Mouse (Mus musculus): ENCODE results near the gene Gtdc1.

Gtdc1 gene

GRCm38 (mm10) chr2:44924618-44925017 lies 2.8 kb downstream of the Gtdc1 start:
- no peak for DNase-seq (ENCODE audit: low read depth, low spot score)

- DNase-seq (ENCODE audit: low read depth, low spot score): no peak
Measured at GRCm38 (mm10) chr2:44923056-44923883, 4.2 kb downstream of the Gtdc1 start.

- DNase-seq (ENCODE audit: low read depth, low spot score): no peak
Measured at GRCm38 (mm10) chr2:44922500-44922899, 5.0 kb downstream of the Gtdc1 start.

DNA sequence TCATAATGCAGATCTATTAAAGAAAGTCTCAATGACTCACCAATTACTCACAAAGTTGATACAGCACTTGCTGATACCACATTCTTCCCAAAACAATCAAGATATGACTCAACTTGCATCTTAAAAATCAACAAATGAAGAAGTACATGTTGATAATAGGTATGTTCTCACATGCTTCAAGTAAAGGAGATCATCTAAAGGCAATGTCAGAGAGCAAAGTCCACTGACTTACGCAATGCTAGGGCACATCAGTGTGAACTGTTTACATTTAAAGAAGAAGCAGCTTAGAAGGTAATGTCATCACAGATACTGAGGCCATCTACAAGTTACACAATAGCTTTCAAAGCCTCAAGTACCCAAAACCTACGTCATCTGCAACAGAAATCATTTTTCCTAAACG lies 7.0 kb downstream of the Gtdc1 start:
- DNase-seq (ENCODE audit: low read depth, low spot score): no peak

- DNase-seq (ENCODE audit: low read depth, low spot score): no peak
Measured at GRCm38 (mm10) chr2:44919326-44919725, 8.1 kb downstream of the Gtdc1 start.

DNA sequence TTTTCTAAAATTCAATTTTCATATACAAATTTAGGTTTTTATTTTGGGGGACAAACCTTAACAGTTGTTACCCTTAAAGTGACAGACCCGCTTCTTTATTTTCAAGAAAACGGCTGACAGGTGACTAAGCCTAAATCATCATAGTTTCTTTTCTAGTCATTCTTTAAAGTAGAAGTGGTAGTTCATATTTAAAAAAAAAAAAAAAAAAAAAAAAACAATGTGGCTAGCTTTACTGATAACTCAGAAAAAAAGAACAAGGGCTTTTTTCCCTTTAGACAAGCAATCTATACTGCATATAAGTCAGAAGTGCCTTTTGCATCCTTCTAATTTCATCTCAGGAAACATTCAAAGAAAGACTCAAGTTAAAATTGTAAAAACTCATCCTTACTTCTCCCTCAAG lies 8.7 kb downstream of the Gtdc1 start:
- no peak for DNase-seq (ENCODE audit: low read depth, low spot score)

- no peak for DNase-seq (ENCODE audit: low read depth, low spot score)
Measured at GRCm38 (mm10) chr2:44916286-44916685, 11.2 kb downstream of the Gtdc1 start.

- no peak for DNase-seq (ENCODE audit: low read depth, low spot score)
Measured at GRCm38 (mm10) chr2:44897801-44898200, 29.7 kb downstream of the Gtdc1 start.

GRCm38 (mm10) chr2:44873718-44874117 lies 53.7 kb downstream of the Gtdc1 start:
- no peak for DNase-seq (ENCODE audit: low read depth, low spot score)

- no peak for DNase-seq (ENCODE audit: low read depth, low spot score)
Measured at GRCm38 (mm10) chr2:44864726-44865125, 62.7 kb downstream of the Gtdc1 start.

DNA sequence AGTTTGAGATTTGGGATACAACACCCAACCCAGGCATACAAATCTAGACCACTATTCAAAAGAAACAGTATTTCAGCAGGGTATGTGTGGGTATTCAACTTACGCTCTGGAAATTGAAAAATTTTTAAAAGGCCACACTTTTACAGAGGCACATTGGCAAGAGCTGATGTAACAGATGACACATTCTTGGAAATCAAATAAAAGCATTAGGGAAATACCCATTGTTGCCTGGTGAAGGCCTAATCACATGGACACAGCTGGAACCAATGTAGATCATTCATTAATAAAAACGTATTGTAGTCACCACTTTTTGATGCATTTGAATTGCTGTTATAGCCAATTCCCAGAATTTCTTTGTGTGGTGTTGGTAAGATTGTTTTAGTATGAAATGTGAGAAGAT lies 73.0 kb downstream of the Gtdc1 start:
- no peak for DNase-seq (ENCODE audit: low read depth, low spot score)

- no peak for DNase-seq (ENCODE audit: low read depth, low spot score)
Measured at GRCm38 (mm10) chr2:44849666-44850065, 77.8 kb downstream of the Gtdc1 start.

- no peak for DNase-seq (ENCODE audit: low read depth, low spot score)
Measured at GRCm38 (mm10) chr2:44848156-44848555, 79.3 kb downstream of the Gtdc1 start.

DNA sequence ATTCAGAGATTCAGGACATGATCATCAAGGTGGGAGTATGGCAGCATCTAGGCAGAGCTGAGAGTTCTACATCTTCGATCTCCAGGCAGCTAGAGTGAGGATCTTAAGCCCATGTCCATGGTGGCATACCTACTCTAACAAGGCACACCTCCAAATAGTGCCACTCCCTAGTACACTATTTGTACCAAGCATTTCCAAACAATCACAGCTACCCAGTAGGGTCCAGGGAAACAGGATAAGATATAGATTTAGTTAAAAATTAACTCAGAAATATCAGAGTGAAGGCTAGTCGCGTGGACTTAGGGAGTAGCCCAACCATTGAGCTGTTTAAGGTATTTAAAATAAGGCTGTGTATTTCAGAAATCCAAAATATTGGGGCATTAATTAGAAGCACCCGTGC lies 82.0 kb downstream of the Gtdc1 start:
- no peak for DNase-seq (ENCODE audit: low read depth, low spot score)

GRCm38 (mm10) chr2:44829753-44830152 lies 97.7 kb downstream of the Gtdc1 start:
- no peak for DNase-seq (ENCODE audit: low read depth, low spot score)

DNA sequence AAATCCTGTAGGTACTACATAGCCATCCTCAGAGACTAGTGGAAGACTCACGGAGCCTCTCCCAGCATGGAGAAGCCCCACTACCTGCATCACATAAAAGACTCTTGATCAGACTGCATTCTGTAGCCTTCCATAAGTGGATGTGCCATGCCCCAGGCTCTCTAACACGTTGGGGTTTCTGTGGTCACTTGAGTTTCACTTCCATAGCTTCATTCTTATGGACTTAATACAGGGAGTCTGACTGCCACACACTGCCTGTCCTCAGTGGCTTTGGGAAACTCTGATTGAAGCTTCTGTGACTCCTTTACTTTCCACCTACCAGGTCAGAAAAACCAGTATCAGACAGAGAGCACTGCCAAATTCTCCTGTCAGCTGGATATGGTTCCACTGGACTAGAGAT lies 98.1 kb downstream of the Gtdc1 start:
- no peak for DNase-seq (ENCODE audit: low read depth, low spot score)

GRCm38 (mm10) chr2:44826609-44827008 lies 100.8 kb downstream of the Gtdc1 start:
- no peak for DNase-seq (ENCODE audit: low read depth, low spot score)

GRCm38 (mm10) chr2:44817787-44818186 lies 109.7 kb downstream of the Gtdc1 start:
- no peak for DNase-seq (ENCODE audit: low read depth, low spot score)

- no peak for DNase-seq (ENCODE audit: low read depth, low spot score)
Measured at GRCm38 (mm10) chr2:44813729-44814128, 113.7 kb downstream of the Gtdc1 start.

DNA sequence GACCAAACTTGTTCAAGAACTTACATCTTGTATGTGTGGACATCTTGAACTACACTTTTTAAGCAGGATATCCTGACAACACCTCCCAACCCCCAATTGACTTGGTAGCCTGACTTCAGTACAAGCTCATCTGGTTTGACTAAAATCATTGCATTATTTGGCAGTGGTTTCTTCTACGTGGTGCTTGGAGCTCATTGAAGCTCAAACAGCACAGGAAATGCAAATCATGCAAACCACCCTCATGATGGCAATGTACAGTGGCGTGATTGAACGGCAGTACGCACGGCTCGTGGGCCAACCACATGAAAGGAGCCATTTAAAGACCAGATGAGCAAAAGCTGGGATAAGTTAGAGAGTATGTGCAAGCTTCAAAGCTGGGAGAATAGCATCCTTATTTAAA lies 123.0 kb downstream of the Gtdc1 start:
- DNase-seq (ENCODE audit: low read depth, low spot score): no peak

DNA sequence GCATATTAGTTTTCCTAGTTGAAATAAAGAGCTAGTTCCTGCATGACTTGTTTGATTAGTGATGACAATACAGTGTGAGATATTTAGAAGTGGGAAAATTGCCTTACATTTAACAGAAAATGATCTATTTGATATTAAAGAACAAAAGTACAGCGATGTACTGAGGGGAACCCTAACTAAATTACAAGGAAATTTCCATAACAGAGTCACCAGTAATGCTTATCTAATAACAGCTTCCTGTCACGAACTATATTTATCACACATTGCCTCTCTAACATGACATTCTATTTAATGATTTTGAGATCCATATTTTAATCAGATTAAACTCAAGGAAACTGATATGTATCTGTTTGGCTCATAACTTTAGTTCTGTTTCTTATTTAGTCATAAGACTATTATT lies 126.1 kb downstream of the Gtdc1 start:
- DNase-seq (ENCODE audit: low read depth, low spot score): no peak

GRCm38 (mm10) chr2:44791840-44792239 lies 135.6 kb downstream of the Gtdc1 start:
- DNase-seq (ENCODE audit: low read depth, low spot score): no peak

DNA sequence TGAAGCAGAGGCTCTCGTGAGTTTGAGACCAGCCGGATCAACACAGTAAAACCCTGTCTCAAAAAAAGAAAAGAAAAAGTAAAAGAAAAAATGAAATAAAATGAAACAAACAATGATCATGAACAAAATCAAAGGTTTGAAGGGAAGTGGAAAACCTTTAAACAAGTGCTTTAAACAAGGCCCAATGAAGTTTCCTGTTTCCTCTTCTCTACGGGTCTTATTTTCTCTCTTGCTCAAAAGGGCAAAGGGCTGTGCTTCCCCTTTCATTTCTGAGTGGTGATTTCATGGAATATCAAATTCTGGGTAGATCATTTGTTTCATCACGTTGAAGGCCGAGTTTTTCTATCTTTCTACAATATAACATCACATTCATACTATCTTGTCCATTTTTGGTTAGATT lies 136.3 kb downstream of the Gtdc1 start:
- no peak for DNase-seq (ENCODE audit: low read depth, low spot score)

GRCm38 (mm10) chr2:44782746-44783145 lies 144.7 kb downstream of the Gtdc1 start:
- DNase-seq (ENCODE audit: low read depth, low spot score): no peak

All from retina, postnatal 7 days (tissue).